Mouse (Mus musculus) lung, embryonic 16.5 days (tissue): ENCODE measurements around the gene Tcf19. TPM values are rescaled to one million over a fixed set of nuclear protein-coding genes. Genes with fewer than 3 reads are reported as not detected.
"Not testable (repeated sequence)": the region's sequence is repeated elsewhere in the genome, so short reads cannot be mapped to it uniquely, and the experiment has no call there.

Experiments
- ATAC-seq: fragments of 200-750 bp; cut with Nextera tagmentation; 2 replicates; pipeline ENCODE4 v1.8.0; 2017; ENCODE audit warnings: low read depth, mild to moderate bottlenecking, moderate library complexity
- H3K27ac ChIP-seq: fragments of 300-500 bp; sonication (generic); 2 replicates; pipeline ENCODE4 v1.5.1; 2014; ENCODE audit warnings: mild to moderate bottlenecking, control low read depth, low read length
- H3K27me3 ChIP-seq: fragments of 300-500 bp; sonication (generic); 2 replicates; pipeline ENCODE4 v1.6.1; 2014; ENCODE audit warnings: low read depth, low read length, mixed read lengths; ENCODE audit not compliant: control insufficient read depth, insufficient read depth
- H3K36me3 ChIP-seq: fragments of 300-500 bp; sonication (generic); 2 replicates; pipeline ENCODE4 v1.6.1; 2014; ENCODE audit warnings: low read length; ENCODE audit not compliant: control insufficient read depth, insufficient read depth
- H3K4me1 ChIP-seq: fragments of 300-500 bp; sonication (generic); replicated peaks from 2 replicates; pipeline ENCODE4 v1.6.1; 2014; ENCODE audit warnings: low read length, mixed read lengths; ENCODE audit not compliant: control insufficient read depth, insufficient read depth
- H3K4me2 ChIP-seq: fragments of 300-500 bp; sonication (generic); 2 replicates; pipeline ENCODE4 v1.6.1; 2014; ENCODE audit warnings: low read depth, low read length, control low read depth
- H3K4me3 ChIP-seq: fragments of 300-500 bp; sonication (generic); 2 replicates; pipeline ENCODE4 v1.5.1; 2014; ENCODE audit warnings: mild to moderate bottlenecking, low read length, control low read depth
- H3K9ac ChIP-seq: fragments of 300-500 bp; sonication (generic); 2 replicates; pipeline ENCODE4 v1.6.1; 2014; ENCODE audit warnings: low read length, control low read depth
- H3K9me3 ChIP-seq: fragments of 300-500 bp; sonication (generic); 2 replicates; pipeline ENCODE4 v1.6.1; 2016; ENCODE audit warnings: low read length; ENCODE audit not compliant: control insufficient read depth
- whole genome bisulfite sequencing: fragments of 180-500 bp; shearing (Covaris S2); extraction: QIAGEN DNeasy Blood & Tissue Kit; methylation state at CpG from one replicate; pipeline ENCODE4 v1.1.7; 2014; 5-methylcytosine and 5-hydroxymethylcytosine counted together
- polyA plus RNA-seq: library from polyadenylated mRNA; unstranded; fragments of >200 nt; fragmentation: Nextera tagmentation; extraction: Ambion mirVana; gene quantifications from 2 replicates; pipeline ENCODE4 v1.2.1, GENCODE M21; 2015

Gene Tcf19
- polyA plus RNA-seq, 1 experiment from 2014 or later: 96.7 TPM

- peak overlapping the region; percentile 75 for H3K9ac ChIP-seq
- peak overlapping the region; percentile 67 for H3K4me2 ChIP-seq
- H3K27ac ChIP-seq: peak overlapping the region; percentile 49
These were observed 548 bp downstream of the Tcf19 start for GRCm38 (mm10) chr17:35515911-35516640.

GRCm38 (mm10) chr17:35514756-35515155, 1.9 kb downstream of the Tcf19 start:
- Histone ChIP-seq H3K4me3 (peak overlapping the region; percentile 69), H3K4me1 (peaks cover 29% of the 10 kb centered on the region), H3K27ac (no peak overlapping the region), H3K36me3 (peaks cover 4% of the 10 kb centered on the region), H3K4me2 (peak overlapping the region; percentile 67), H3K9me3 (no peaks in the 10 kb centered on the region), H3K9ac (peak overlapping the region; percentile 75), H3K27me3 (no peaks in the 10 kb centered on the region)
- no peak for ATAC-seq
- WGBS: 40% methylated on average over 6 of the region's 6 CpGs

More at GRCm38 (mm10) chr17:35515911-35516640, 548 bp downstream of the Tcf19 start:
- peaks cover 4% of the 10 kb centered on the region for H3K36me3 ChIP-seq
- H3K4me1 ChIP-seq: peaks cover 29% of the 10 kb centered on the region
- 4% methylated on average over 25 of the region's 25 CpGs for WGBS
- H3K9me3 ChIP-seq: no peaks in the 10 kb centered on the region
- no peaks in the 10 kb centered on the region for H3K27me3 ChIP-seq
- peak overlapping the region; percentile 69 for H3K4me3 ChIP-seq
- ATAC-seq: peak; percentile 9; the same call in 1 of the 2 replicates

- Histone ChIP-seq H3K27ac (no peak overlapping the region), H3K4me1 (peaks cover 29% of the 10 kb centered on the region), H3K27me3 (no peaks in the 10 kb centered on the region), H3K4me3 (peak overlapping the region; percentile 69; the same call in 1 of the 2 replicates), H3K36me3 (peaks cover 4% of the 10 kb centered on the region), H3K9ac (no peak overlapping the region), H3K4me2 (no peak overlapping the region), H3K9me3 (no peaks in the 10 kb centered on the region)
- no peak for ATAC-seq
- WGBS: 10% methylated on average over 2 of the region's 2 CpGs
These were observed 2.7 kb downstream of the Tcf19 start for GRCm38 (mm10) chr17:35513886-35514285.

GRCm38 (mm10) chr17:35512916-35513626, 3.6 kb downstream of the Tcf19 start:
- no peaks in the 10 kb centered on the region for H3K9me3 ChIP-seq
- H3K4me3 ChIP-seq: no peak overlapping the region
- no peak for ATAC-seq
- 91% methylated on average over 7 of the region's 7 CpGs for WGBS
- no peak overlapping the region for H3K4me2 ChIP-seq
- H3K27ac ChIP-seq: no peak overlapping the region
- H3K9ac ChIP-seq: no peak overlapping the region
- H3K27me3 ChIP-seq: no peaks in the 10 kb centered on the region
- H3K36me3 ChIP-seq: peaks cover 4% of the 10 kb centered on the region
- peaks cover 25% of the 10 kb centered on the region for H3K4me1 ChIP-seq

- no peak overlapping the region for H3K27ac ChIP-seq
- peaks cover 3% of the 10 kb centered on the region; the same call in 1 of the 2 replicates for H3K27me3 ChIP-seq
- 8% methylated on average over 8 of the region's 8 CpGs for WGBS
- no peaks in the 10 kb centered on the region for H3K9me3 ChIP-seq
- H3K9ac ChIP-seq: no peak overlapping the region; the same call in 1 of the 2 replicates
- ATAC-seq: peak; percentile 73; the same call in 1 of the 2 replicates
- no peak overlapping the region for H3K4me2 ChIP-seq
- no peak overlapping the region for H3K4me3 ChIP-seq
- peaks cover 1% of the 10 kb centered on the region for H3K4me1 ChIP-seq
- H3K36me3 ChIP-seq: peaks cover 4% of the 10 kb centered on the region
These were observed 7.3 kb downstream of the Tcf19 start for GRCm38 (mm10) chr17:35509284-35509683.

- H3K27ac ChIP-seq, ATAC-seq, H3K9me3 ChIP-seq, H3K4me1 ChIP-seq, H3K9ac ChIP-seq, H3K36me3 ChIP-seq, H3K27me3 ChIP-seq, H3K4me2 ChIP-seq, H3K4me3 ChIP-seq: not testable (repeated sequence)
- WGBS: 41% methylated on average over 4 of the region's 5 CpGs
These were observed 8.3 kb downstream of the Tcf19 start for GRCm38 (mm10) chr17:35508279-35508678.

GRCm38 (mm10) chr17:35507556-35508260, 8.9 kb downstream of the Tcf19 start:
- 34% methylated on average over 13 of the region's 13 CpGs for WGBS
- no peaks in the 10 kb centered on the region for H3K4me1 ChIP-seq
- H3K4me3 ChIP-seq: no peak overlapping the region
- H3K27me3 ChIP-seq: peaks cover 3% of the 10 kb centered on the region; the same call in 1 of the 2 replicates
- H3K9me3 ChIP-seq: no peaks in the 10 kb centered on the region
- ATAC-seq: no peak
- no peak overlapping the region for H3K27ac ChIP-seq
- peaks cover 4% of the 10 kb centered on the region for H3K36me3 ChIP-seq
- no peak overlapping the region for H3K4me2 ChIP-seq
- H3K9ac ChIP-seq: no peak overlapping the region

GRCm38 (mm10) chr17:35506881-35507280, 9.7 kb downstream of the Tcf19 start:
- Histone ChIP-seq H3K9me3 (no peaks in the 10 kb centered on the region), H3K36me3 (no peaks in the 10 kb centered on the region), H3K9ac (no peak overlapping the region), H3K27ac (no peak overlapping the region), H3K4me2 (no peak overlapping the region), H3K27me3 (peaks cover 3% of the 10 kb centered on the region; the same call in 1 of the 2 replicates), H3K4me1 (no peaks in the 10 kb centered on the region), H3K4me3 (no peak overlapping the region)
- no peak for ATAC-seq
- WGBS: 15% methylated on average over 10 of the region's 10 CpGs

- Histone ChIP-seq H3K27ac (no peak within 1 kb of the TSS), H3K36me3 (no peaks in the 10 kb centered on the region), H3K4me2 (no peak within 1 kb of the TSS), H3K9ac (no peak within 1 kb of the TSS), H3K9me3 (no peaks in the 10 kb centered on the region), H3K27me3 (peaks cover 3% of the 10 kb centered on the region; the same call in 1 of the 2 replicates), H3K4me1 (no peaks in the 10 kb centered on the region), H3K4me3 (no peak within 1 kb of the TSS)
- 48% methylated on average over 13 of the region's 13 CpGs for WGBS
- no peak for ATAC-seq
These were observed 10.8 kb downstream of the Tcf19 start, which contains the start of gene Pou5f1 for GRCm38 (mm10) chr17:35505776-35506175. Gene Pou5f1, plus strand, starts transcription at chr17:35506018.
